Mouse (Mus musculus): Measurements from ENCODE around the gene Htr2a. TPM values are rescaled to one million over a fixed set of nuclear protein-coding genes. Genes with fewer than 3 reads are reported as not detected.

The Htr2a gene
- total and polyA plus RNA-seq, 3 experiments, result 0.04 TPM; not detected in 2

GRCm38 (mm10) chr14:74691963-74692362, 51.3 kb downstream of the Htr2a start:
- no peaks in the 10 kb centered on the region for H3K9me3 ChIP-seq (replicated peaks; ENCODE audit: low read length)
- no peak overlapping the region for H3K9ac ChIP-seq (ENCODE audit: insufficient read depth, low read depth)
- in situ Hi-C loops (cut with MboI; ENCODE audit: low pct_ligation_motif_present, low pct_unique_long_range_greater_than_20kb, low sequenced_read_pairs), result no loop called here
- H3K4me3 ChIP-seq (replicated peaks in 1 of 3; ENCODE audit: low read depth in 2 of 3, low read length in 2 of 3, poor library complexity in 1 of 3), result no peak overlapping the region
- TF ChIP-seq JUN (IDR thresholded peaks at IDR 0.05; ENCODE audit: insufficient read depth, low read depth, low read length), result no peak
- no peak for TF ChIP-seq ZKSCAN1 (IDR thresholded peaks at IDR 0.05; ENCODE audit: borderline replicate concordance, low read depth, low read length)
- no peak for TF ChIP-seq MEF2A (IDR thresholded peaks at IDR 0.05; ENCODE audit: borderline replicate concordance, low read depth, low read length)
- TF ChIP-seq EP300 (IDR thresholded peaks at IDR 0.05; ENCODE audit: low read length), result no peak
- no peak for TF ChIP-seq MAZ (IDR thresholded peaks at IDR 0.05; ENCODE audit: low read depth, low read length)
- no peak for TF ChIP-seq MXI1 (IDR thresholded peaks at IDR 0.05; ENCODE audit: low read depth, low read length)
- TF ChIP-seq BHLHE40 (IDR thresholded peaks at IDR 0.05; ENCODE audit: low read depth, low read length), result no peak
- TF ChIP-seq RAD21 (IDR thresholded peaks at IDR 0.05; ENCODE audit: low read depth, low read length), result no peak
- no peak for TF ChIP-seq UBTF (IDR thresholded peaks at IDR 0.05; ENCODE audit: low read depth, low read length)
- TF ChIP-seq HCFC1 (IDR thresholded peaks at IDR 0.05; ENCODE audit: low read depth, low read length), result no peak
- TF ChIP-seq NRF1 (IDR thresholded peaks at IDR 0.05; ENCODE audit: low read depth, low read length), result no peak
- TF ChIP-seq JUND (conservative IDR thresholded peaks at IDR 0.05; ENCODE audit: low read depth, low read length), result no peak
- TF ChIP-seq ZMIZ1 (IDR thresholded peaks at IDR 0.05; ENCODE audit: low read depth, low read length), result no peak
- no peak for TF ChIP-seq SIN3A (IDR thresholded peaks at IDR 0.05; ENCODE audit: low read length)
- no peak for TF ChIP-seq USF2 (conservative IDR thresholded peaks at IDR 0.05; ENCODE audit: low read depth, low read length)
- TF ChIP-seq CTCF (conservative IDR thresholded peaks at IDR 0.05 in 1 of 2, IDR thresholded peaks at IDR 0.05 in 1 of 2; ENCODE audit: low read depth in 2 of 2, low read length in 2 of 2), result no peak
- TF ChIP-seq MYC (IDR thresholded peaks at IDR 0.05; ENCODE audit: low read depth, low read length), result no peak
- no peak for TF ChIP-seq TBP (conservative IDR thresholded peaks at IDR 0.05; ENCODE audit: low read depth, low read length)
- no peak for TF ChIP-seq USF1 (IDR thresholded peaks at IDR 0.05; ENCODE audit: low read depth, low read length)
- H3K36me3 ChIP-seq (replicated peaks in 1 of 2; ENCODE audit: control insufficient read depth in 1 of 2, insufficient read depth in 1 of 2, low read length in 1 of 2), result no peaks in the 10 kb centered on the region
- no peaks in the 10 kb centered on the region for H3K27me3 ChIP-seq (replicated peaks)
- no peaks in the 10 kb centered on the region for H3K79me2 ChIP-seq (replicated peaks; ENCODE audit: control insufficient read depth, extremely low read depth, insufficient read depth, poor library complexity, severe bottlenecking)
- H3K4me1 ChIP-seq (ENCODE audit: control insufficient read depth in 1 of 2, insufficient read depth in 2 of 2), result peaks cover 0 to 17% of the 10 kb centered on the region in 2 experiments; a peak in 2 of 4 replicates
- no peak for DNase-seq (ENCODE audit: extremely low read depth)
- H3K27ac ChIP-seq (ENCODE audit: insufficient read depth, low read depth), result no peak overlapping the region
- H3K4me2 ChIP-seq (ENCODE audit: insufficient read depth, low read depth, poor library complexity, severe bottlenecking), result no peak overlapping the region
- dilution Hi-C loops (cut with MboI; ENCODE audit: extremely low pct_ligation_motif_present, extremely low pct_unique_long_range_greater_than_20kb, low sequenced_read_pairs), result no loop called here

- Histone ChIP-seq H3K27me3 (replicated peaks) (no peaks in the 10 kb centered on the region), H3K36me3 (replicated peaks in 1 of 2; ENCODE audit: control insufficient read depth in 1 of 2, insufficient read depth in 1 of 2, low read length in 1 of 2) (no peaks in the 10 kb centered on the region), H3K4me1 (ENCODE audit: control insufficient read depth in 1 of 2, insufficient read depth in 2 of 2) (peaks cover 0 to 26% of the 10 kb centered on the region in 2 experiments; a peak in 2 of 4 replicates), H3K9ac (ENCODE audit: insufficient read depth, low read depth) (no peak overlapping the region), H3K27ac (ENCODE audit: insufficient read depth, low read depth) (no peak overlapping the region), H3K9me3 (replicated peaks; ENCODE audit: low read length) (no peaks in the 10 kb centered on the region), H3K4me2 (ENCODE audit: insufficient read depth, low read depth, poor library complexity, severe bottlenecking) (no peak overlapping the region), H3K79me2 (replicated peaks; ENCODE audit: control insufficient read depth, extremely low read depth, insufficient read depth, poor library complexity, severe bottlenecking) (no peaks in the 10 kb centered on the region), H3K4me3 (replicated peaks in 1 of 3; ENCODE audit: low read depth in 2 of 3, low read length in 2 of 3, poor library complexity in 1 of 3) (no peak overlapping the region)
- no peak for DNase-seq (ENCODE audit: extremely low read depth)
- in situ Hi-C loops (cut with MboI; ENCODE audit: low pct_ligation_motif_present, low pct_unique_long_range_greater_than_20kb, low sequenced_read_pairs) (no loop called here), dilution Hi-C loops (cut with MboI; ENCODE audit: extremely low pct_ligation_motif_present, extremely low pct_unique_long_range_greater_than_20kb, low sequenced_read_pairs) (no loop called here)
- no peak for TF ChIP-seq HCFC1 (IDR thresholded peaks at IDR 0.05; ENCODE audit: low read depth, low read length)
- no peak for TF ChIP-seq CHD2 (IDR thresholded peaks at IDR 0.05; ENCODE audit: low read length)
- TF ChIP-seq E2F4 (IDR thresholded peaks at IDR 0.05; ENCODE audit: insufficient replicate concordance, low read depth, low read length), result no peak
- no peak for TF ChIP-seq IRF4 (IDR thresholded peaks at IDR 0.05; ENCODE audit: low read depth, low read length)
- TF ChIP-seq JUND (conservative IDR thresholded peaks at IDR 0.05; ENCODE audit: low read depth, low read length), result no peak
- no peak for TF ChIP-seq GABPA (IDR thresholded peaks at IDR 0.05; ENCODE audit: insufficient replicate concordance, low read depth, low read length)
- TF ChIP-seq JUN (IDR thresholded peaks at IDR 0.05; ENCODE audit: insufficient read depth, low read depth, low read length), result no peak
- no peak for TF ChIP-seq ELF1 (IDR thresholded peaks at IDR 0.05; ENCODE audit: low read depth, low read length)
- no peak for TF ChIP-seq USF2 (conservative IDR thresholded peaks at IDR 0.05; ENCODE audit: low read depth, low read length)
- TF ChIP-seq ETS1 (conservative IDR thresholded peaks at IDR 0.05; ENCODE audit: low read depth, low read length), result no peak
- TF ChIP-seq POLR2A (IDR thresholded peaks at IDR 0.05; ENCODE audit: low read depth, low read length), result no peak
- no peak for TF ChIP-seq ZKSCAN1 (IDR thresholded peaks at IDR 0.05; ENCODE audit: borderline replicate concordance, low read depth, low read length)
- no peak for TF ChIP-seq EP300 (IDR thresholded peaks at IDR 0.05; ENCODE audit: low read length)
- TF ChIP-seq NELFE (IDR thresholded peaks at IDR 0.05; ENCODE audit: low read depth, low read length), result no peak
- TF ChIP-seq SMC3 (IDR thresholded peaks at IDR 0.05; ENCODE audit: low read depth, low read length), result no peak
- TF ChIP-seq ZC3H11A (IDR thresholded peaks at IDR 0.05; ENCODE audit: low read depth, low read length), result no peak
Observed at GRCm38 (mm10) chr14:74696766-74697165, 56.1 kb downstream of the Htr2a start.
